Mouse (Mus musculus) intestine, embryonic 15.5 days (tissue): Measurements from ENCODE around the gene Arid5b. TPM values are rescaled to one million over a fixed set of nuclear protein-coding genes. Genes with fewer than 3 reads are reported as not detected.
A peak's percentile ranks its signal among the peaks of the same experiment; 100 is the strongest.

Source experiments
- ATAC-seq: fragments of 200-750 bp; cut with Nextera tagmentation; 2 replicates; pipeline ENCODE4 v1.8.0; 2017; ENCODE audit warnings: moderate TSS enrichment, moderate library complexity
- H3K27ac ChIP-seq: fragments of 300-500 bp; sonication (generic); 2 replicates; pipeline ENCODE4 v1.5.1; 2015; ENCODE audit warnings: mild to moderate bottlenecking, inconsistent platforms
- H3K27me3 ChIP-seq: fragments of 300-500 bp; sonication (generic); replicated peaks from 2 replicates; pipeline ENCODE4 v1.6.1; 2015; ENCODE audit warnings: inconsistent platforms
- H3K36me3 ChIP-seq: fragments of 300-500 bp; sonication (generic); 2 replicates; pipeline ENCODE4 v1.6.1; 2015; ENCODE audit warnings: inconsistent platforms
- H3K4me1 ChIP-seq: fragments of 300-500 bp; sonication (generic); replicated peaks from 2 replicates; pipeline ENCODE4 v1.6.1; 2015; ENCODE audit warnings: inconsistent platforms
- H3K4me2 ChIP-seq: fragments of 300-500 bp; sonication (generic); replicated peaks from 2 replicates; pipeline ENCODE4 v1.6.1; 2015; ENCODE audit warnings: mild to moderate bottlenecking, inconsistent platforms
- H3K4me3 ChIP-seq: fragments of 300-500 bp; sonication (generic); replicated peaks from 2 replicates; pipeline ENCODE4 v1.5.1; 2015; ENCODE audit warnings: inconsistent platforms
- H3K9ac ChIP-seq: fragments of 300-500 bp; sonication (generic); 2 replicates; pipeline ENCODE4 v1.6.1; 2015; ENCODE audit warnings: inconsistent platforms
- H3K9me3 ChIP-seq: fragments of 300-500 bp; sonication (generic); 2 replicates; pipeline ENCODE4 v1.6.1; 2016; ENCODE audit warnings: inconsistent platforms
- WGBS: fragments of 180-500 bp; shearing (Covaris S2); methylation state at CpG from one replicate; pipeline ENCODE4 v1.1.7; 2015; 5-methylcytosine and 5-hydroxymethylcytosine counted together
- polyA plus RNA-seq: library from polyadenylated mRNA; unstranded; fragments of >200 nt; fragmentation: Nextera tagmentation; extraction: Ambion mirVana; gene quantifications from 2 replicates; pipeline ENCODE4 v1.2.1, GENCODE M21; 2015

Gene Arid5b
- polyA plus RNA-seq, 1 experiment from 2014 or later, result 29.0 TPM

DNA sequence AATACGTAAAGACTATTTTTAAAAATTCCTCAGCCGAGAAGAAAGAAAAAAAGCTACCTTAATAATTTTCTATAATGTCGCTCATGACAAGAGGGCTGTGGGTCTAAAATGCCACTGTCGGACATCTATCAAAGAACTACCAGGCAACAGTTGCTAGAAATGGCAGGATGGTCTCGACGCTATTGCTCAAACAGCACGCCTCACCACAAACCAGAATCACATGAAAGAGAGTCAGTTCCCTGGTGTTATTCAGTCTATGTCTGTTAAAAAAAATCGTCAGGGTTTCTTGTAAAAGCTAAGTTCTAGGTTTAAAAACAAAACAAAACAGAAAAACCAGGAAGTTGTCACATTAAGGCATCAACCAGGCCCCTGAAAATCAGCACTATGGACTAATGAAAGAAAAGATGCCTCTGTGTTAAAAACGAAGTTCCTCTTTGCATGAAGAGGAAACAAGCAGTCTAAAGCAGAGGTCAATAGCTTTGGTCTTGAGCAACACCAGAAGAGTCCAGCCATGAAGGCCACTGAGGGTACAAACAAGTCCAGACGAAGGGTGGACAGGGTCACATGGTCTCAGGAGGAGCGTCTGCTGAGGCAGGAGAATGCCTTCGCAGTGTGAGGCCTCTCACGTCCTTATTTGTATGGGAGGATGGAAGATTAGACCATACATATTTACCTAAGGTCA is 37.6 kb downstream of the Arid5b start:
- ATAC-seq, result peak; percentile 61
- 75% methylated on average over 13 of the region's 13 CpGs for WGBS
- no peaks in the 10 kb centered on the region for H3K9me3 ChIP-seq
- no peak overlapping the region for H3K27ac ChIP-seq
- no peak overlapping the region for H3K4me3 ChIP-seq
- H3K27me3 ChIP-seq, result no peaks in the 10 kb centered on the region
- H3K9ac ChIP-seq, result no peak overlapping the region
- H3K4me1 ChIP-seq, result peaks cover 5% of the 10 kb centered on the region; the same call in 1 of the 2 replicates
- peaks cover 4% of the 10 kb centered on the region; the same call in 1 of the 2 replicates for H3K36me3 ChIP-seq
- H3K4me2 ChIP-seq, result no peak overlapping the region

DNA sequence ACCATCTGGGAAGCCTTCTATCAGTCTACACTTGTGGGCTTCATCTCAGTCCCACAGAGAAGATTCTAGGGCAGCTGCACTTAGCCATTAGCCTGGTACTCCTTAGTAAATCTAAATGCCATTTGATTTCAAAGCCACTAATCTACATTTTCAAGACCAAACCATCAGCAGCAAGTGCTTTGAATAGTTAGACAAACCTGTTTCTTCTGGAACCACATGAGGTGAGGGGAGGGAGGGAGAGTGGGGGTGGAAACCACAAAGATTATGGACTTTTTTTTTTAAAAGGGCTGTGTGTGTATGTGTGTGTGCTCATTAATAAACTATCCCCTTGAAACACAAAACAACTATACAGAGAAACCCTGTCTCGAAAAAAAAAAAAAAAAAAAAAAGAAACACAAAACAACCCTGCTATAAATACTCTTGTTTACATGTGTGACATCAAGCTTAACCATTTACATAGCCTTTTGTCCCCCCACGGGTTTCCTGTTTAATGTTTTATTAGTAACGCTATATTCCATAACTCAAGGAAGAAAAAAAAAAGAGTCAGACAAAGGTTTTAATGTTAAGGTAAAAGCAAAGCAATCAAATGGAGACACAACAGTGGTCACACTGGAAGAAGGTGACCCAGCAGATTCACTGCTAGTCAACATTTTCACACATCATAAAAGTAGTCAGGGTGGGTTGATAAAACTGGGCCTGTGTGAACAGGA is 38.3 kb downstream of the Arid5b start:
- H3K27me3 ChIP-seq, result no peaks in the 10 kb centered on the region
- no peak overlapping the region for H3K9ac ChIP-seq
- H3K36me3 ChIP-seq, result peaks cover 4% of the 10 kb centered on the region; the same call in 1 of the 2 replicates
- H3K4me2 ChIP-seq, result no peak overlapping the region
- no peaks in the 10 kb centered on the region for H3K9me3 ChIP-seq
- H3K4me1 ChIP-seq, result peaks cover 5% of the 10 kb centered on the region; the same call in 1 of the 2 replicates
- 53% methylated on average over 3 of the region's 3 CpGs for WGBS
- no peak overlapping the region for H3K27ac ChIP-seq
- ATAC-seq, result no peak
- H3K4me3 ChIP-seq, result no peak overlapping the region

DNA sequence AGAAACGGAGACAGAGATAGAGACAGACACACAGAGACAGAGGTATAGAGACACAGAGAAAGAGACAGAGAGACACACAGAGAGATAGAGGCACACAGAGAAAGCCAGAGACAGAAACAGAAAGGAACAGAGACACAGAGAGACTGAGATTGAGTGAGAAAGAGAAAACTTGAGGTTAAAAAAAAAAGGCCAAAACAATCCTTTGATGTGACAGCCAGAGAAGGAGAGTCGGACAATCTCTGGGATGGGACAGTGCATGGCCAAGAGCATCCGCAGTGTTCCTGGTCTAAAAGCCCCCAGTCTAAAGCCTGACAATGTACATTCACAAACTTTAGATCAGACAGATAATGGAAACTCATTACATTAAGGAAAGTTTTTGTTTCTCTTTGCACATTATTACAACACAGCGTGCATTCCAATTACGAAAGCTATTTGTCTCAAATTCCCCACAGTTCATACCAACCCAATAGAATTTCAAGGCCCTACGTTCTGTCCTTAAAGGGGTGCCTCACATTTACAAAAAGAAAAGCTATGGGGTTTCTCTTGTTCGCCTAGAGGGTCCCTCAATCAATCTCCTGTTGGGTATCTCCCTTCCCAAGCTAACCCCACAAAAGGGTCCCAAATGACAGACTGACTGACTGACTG is 39.0 kb downstream of the Arid5b start:
- H3K4me3 ChIP-seq, result no peak overlapping the region
- peaks cover 5% of the 10 kb centered on the region; the same call in 1 of the 2 replicates for H3K4me1 ChIP-seq
- no peaks in the 10 kb centered on the region for H3K27me3 ChIP-seq
- no peak for ATAC-seq
- peaks cover 4% of the 10 kb centered on the region; the same call in 1 of the 2 replicates for H3K36me3 ChIP-seq
- no peak overlapping the region for H3K9ac ChIP-seq
- WGBS, result 78% methylated on average over 7 of the region's 7 CpGs
- H3K4me2 ChIP-seq, result no peak overlapping the region
- no peak overlapping the region for H3K27ac ChIP-seq
- no peaks in the 10 kb centered on the region for H3K9me3 ChIP-seq

DNA sequence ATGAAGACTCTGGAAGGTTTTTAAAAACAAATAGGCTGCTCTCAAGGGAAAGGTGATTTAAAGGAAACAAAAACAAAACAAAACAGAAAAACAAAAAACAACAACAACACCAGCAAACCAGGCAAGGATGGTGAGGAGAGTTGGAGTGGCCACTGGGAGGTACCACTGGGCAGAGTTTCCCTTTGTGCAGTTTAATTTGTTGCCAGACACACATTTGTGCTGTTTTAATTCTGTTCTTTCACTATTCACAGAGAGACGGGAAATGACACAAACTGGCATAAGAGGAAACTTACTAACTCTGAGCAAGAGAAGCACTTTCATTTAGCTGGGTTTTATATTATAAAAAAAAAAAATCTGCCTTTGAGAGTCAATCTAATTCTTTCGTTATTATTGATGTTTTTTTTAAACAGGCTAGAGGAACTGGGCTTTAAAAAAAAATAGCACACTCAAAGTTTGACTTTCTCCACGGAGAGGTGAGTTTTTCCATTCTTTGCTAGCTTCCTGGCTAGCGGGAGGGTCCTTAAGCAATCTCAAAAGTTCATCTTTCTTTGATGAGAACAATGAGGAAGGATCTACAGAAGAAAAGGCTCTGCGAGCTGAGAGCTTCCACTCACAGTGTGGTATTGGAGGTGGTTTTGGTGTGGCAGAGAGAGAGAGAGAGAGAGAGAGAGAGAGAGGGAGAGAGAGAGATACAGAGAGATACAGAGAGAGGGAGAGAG is 39.7 kb downstream of the Arid5b start:
- no peaks in the 10 kb centered on the region for H3K27me3 ChIP-seq
- no peak for ATAC-seq
- no peak overlapping the region for H3K4me2 ChIP-seq
- no peaks in the 10 kb centered on the region for H3K9me3 ChIP-seq
- 45% methylated on average over 5 of the region's 5 CpGs for WGBS
- H3K27ac ChIP-seq, result no peak overlapping the region
- H3K4me3 ChIP-seq, result no peak overlapping the region
- H3K9ac ChIP-seq, result no peak overlapping the region
- peaks cover 4% of the 10 kb centered on the region; the same call in 1 of the 2 replicates for H3K36me3 ChIP-seq
- peaks cover 5% of the 10 kb centered on the region; the same call in 1 of the 2 replicates for H3K4me1 ChIP-seq

DNA sequence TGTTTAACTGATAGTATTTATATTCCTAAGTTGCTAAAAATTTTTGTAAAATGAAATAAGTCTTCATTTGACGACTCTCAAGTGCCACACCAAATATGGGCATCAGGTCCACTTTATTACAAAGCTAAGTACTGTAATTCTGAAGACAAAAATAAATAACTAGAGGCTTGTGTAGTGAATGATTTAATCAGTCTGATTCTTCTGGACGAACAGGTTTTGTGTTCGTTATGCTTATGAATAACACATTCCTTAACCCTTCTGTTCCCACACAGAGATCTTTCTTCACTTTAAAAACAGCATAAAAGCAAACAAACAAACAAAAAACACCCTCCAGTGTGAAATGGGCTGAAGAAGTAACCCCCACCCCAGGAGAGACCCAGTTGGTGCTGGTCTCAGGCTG is 40.4 kb downstream of the Arid5b start:
- Histone ChIP-seq H3K9ac (no peak overlapping the region), H3K27me3 (no peaks in the 10 kb centered on the region), H3K4me1 (peaks cover 5% of the 10 kb centered on the region; the same call in 1 of the 2 replicates), H3K4me3 (no peak overlapping the region), H3K27ac (no peak overlapping the region), H3K36me3 (peaks cover 4% of the 10 kb centered on the region; the same call in 1 of the 2 replicates), H3K4me2 (no peak overlapping the region), H3K9me3 (no peaks in the 10 kb centered on the region)
- WGBS, result 21% methylated on average over 3 of the region's 3 CpGs
- 0 out of 2 replicates have a peak, but pooled peaks have one; percentile 33 for ATAC-seq

DNA sequence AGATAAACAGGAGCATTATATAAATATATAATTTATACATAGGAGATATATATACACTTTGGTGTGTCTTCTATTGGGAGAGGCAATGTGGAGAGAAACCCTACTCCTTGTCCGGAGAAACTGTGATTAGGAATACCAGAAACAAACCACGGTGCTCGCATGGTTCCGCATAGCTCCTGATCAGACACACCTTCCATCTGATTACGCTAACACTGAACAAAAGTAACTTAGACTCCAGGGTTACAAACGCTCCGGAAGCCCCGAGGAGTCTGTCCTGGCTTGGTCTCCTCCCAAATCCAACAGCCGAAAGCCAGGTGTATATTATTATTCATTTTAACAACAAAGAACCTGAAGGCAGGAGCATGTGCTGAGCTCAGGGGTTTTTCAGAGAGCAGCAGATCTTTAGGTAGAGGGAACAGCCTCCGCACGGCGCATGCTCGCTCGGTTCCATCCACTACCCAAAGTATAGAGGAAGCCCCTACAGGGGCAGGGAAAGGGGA is 41.5 kb downstream of the Arid5b start:
- Histone ChIP-seq H3K36me3 (no peaks in the 10 kb centered on the region; the same call in 1 of the 2 replicates), H3K27me3 (no peaks in the 10 kb centered on the region), H3K4me3 (no peak overlapping the region), H3K9me3 (no peaks in the 10 kb centered on the region), H3K9ac (no peak overlapping the region), H3K4me1 (peaks cover 5% of the 10 kb centered on the region; the same call in 1 of the 2 replicates), H3K27ac (no peak overlapping the region), H3K4me2 (no peak overlapping the region)
- 73% methylated on average over 14 of the region's 14 CpGs for WGBS
- 0 out of 2 replicates have a peak, but pooled peaks have one; percentile 24 for ATAC-seq

DNA sequence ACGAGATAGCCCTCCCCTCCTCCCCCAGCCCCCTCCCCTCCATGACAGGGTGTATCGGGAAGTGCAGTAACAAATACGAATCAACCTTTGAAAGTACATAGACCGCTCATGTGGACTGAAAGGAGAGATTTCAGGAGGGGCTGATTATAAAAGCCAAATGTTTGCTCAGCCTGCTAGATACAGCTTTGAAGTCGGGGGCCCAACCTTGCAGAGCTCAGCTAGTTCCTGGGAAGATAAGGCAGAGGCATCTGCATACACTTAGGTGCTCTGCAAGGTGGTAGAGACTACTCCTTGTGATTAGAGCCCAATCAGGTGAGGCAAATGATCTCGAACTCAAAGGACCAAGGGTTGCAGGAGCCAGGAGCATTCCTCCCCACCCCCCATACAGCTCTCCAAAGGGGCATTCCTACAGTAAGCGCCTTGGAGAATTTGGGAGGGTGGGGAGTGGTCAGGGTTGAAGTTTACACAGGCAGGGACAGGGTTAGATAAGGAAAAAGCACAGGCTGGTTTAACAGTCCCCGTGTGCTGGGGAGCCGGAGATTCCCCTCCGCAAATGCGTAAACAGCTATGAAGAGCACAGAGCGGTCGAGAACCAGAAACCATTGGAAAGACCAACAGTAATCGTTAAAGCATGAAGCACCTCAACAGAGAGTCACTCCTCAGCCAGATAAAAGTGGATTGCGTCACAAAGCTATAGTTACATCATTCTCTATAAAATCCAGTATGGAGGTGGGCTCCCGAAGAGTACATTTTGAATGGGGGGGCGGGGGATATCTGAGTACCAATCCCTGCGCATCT is 47.0 kb downstream of the Arid5b start:
- 41% methylated on average over 18 of the region's 18 CpGs for WGBS
- Histone ChIP-seq H3K9me3 (no peaks in the 10 kb centered on the region), H3K4me2 (peak overlapping the region; percentile 34), H3K4me3 (0 out of 2 replicates have a peak overlapping the region, but pooled peaks have one; percentile 2), H3K9ac (no peak overlapping the region), H3K36me3 (peaks cover 3% of the 10 kb centered on the region; the same call in 1 of the 2 replicates), H3K27ac (peak overlapping the region; percentile 66), H3K4me1 (0 out of 2 replicates have a peak, but pooled peaks cover 2% of the 10 kb centered on the region), H3K27me3 (no peaks in the 10 kb centered on the region)
- ATAC-seq, result peak; percentile 94

DNA sequence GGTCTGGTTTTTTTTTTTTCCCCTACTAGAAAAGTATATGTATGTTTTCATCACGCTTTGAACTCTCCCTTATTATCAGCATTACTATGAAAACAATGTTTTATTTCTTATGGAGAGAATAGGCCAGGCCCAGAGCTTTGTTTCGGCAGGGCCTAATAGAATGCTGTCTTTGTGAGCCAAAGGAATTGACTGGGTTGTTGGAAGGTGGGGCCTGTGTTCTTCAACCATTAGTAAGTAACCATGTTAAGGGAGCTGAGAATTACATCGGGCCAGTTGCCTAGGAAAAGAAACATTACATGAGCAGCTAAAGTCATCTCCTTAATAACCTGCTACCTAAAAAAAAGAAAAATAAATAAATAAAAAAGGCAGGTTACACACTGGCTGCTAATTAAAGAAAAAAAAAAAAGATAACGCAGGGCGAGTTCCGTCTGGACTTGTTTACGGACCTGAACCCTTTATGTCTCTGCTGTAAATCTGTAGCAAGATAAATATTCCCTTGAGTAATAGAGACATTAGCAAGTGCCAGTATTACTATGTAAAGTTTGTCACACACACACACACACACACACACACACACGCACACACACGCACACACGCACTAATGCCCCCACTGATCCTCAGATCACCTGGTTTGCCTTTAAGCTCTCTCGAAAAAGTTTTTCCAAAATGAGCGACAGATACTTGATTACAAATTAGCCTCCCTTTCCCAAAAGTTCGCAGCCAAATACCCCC is 47.7 kb downstream of the Arid5b start:
- 51% methylated on average over 13 of the region's 13 CpGs for WGBS
- ATAC-seq, result peak; percentile 47
- H3K9me3 ChIP-seq, result no peaks in the 10 kb centered on the region
- H3K36me3 ChIP-seq, result peaks cover 3% of the 10 kb centered on the region; the same call in 1 of the 2 replicates
- no peaks in the 10 kb centered on the region for H3K27me3 ChIP-seq
- H3K27ac ChIP-seq, result peak overlapping the region; percentile 53
- H3K4me2 ChIP-seq, result peak overlapping the region; percentile 27
- H3K9ac ChIP-seq, result no peak overlapping the region
- no peak overlapping the region for H3K4me3 ChIP-seq
- H3K4me1 ChIP-seq, result 0 out of 2 replicates have a peak, but pooled peaks cover 2% of the 10 kb centered on the region

DNA sequence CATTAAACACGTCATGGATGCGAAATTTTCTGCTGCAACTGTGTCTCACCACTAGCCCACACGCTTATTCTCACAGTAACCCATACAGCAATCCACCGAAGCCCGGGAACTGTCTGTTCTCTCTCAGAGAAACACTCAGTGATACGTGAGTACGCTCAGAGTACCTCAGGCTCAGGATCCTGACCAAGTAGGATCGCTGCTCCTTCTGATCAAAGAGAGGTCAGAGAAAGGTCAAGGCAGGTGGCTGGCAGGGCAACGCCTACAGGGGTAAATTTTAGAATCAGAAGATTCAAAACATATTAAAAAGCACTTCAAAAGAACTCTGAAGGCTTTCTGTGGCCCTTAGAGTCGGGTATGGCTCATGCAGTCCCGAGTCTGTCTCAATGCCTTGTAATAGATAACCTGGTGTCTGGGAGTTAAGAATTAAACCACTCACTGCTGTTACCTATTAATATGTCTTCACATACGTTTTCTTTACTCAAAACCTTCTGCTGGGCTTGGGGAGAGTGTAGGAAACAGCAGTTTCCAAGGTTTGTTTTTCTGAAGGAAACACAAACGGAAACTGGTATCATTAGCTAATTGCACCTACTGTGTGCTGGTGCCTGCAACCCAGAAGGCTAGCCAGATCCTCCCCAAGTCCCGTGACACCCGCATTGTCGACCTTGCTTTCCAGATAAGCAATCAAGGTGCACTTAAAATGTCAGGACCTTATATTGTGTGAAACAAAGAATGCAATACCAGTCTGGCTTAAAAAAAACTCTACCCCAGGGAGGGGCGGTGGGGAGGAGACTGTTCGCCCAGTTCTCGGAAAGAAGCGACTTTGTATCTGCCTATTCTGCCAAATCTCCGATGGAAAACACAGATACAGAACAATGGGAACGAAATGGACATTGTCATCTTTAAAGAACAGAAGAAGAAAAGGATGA is 48.6 kb downstream of the Arid5b start:
- WGBS, result 56% methylated on average over 22 of the region's 22 CpGs
- Histone ChIP-seq H3K9me3 (no peaks in the 10 kb centered on the region), H3K4me2 (no peak overlapping the region), H3K9ac (no peak overlapping the region), H3K36me3 (peaks cover 3% of the 10 kb centered on the region; the same call in 1 of the 2 replicates), H3K4me1 (0 out of 2 replicates have a peak, but pooled peaks cover 2% of the 10 kb centered on the region), H3K27ac (peak overlapping the region; percentile 53), H3K27me3 (no peaks in the 10 kb centered on the region), H3K4me3 (no peak overlapping the region)
- no peak for ATAC-seq

DNA sequence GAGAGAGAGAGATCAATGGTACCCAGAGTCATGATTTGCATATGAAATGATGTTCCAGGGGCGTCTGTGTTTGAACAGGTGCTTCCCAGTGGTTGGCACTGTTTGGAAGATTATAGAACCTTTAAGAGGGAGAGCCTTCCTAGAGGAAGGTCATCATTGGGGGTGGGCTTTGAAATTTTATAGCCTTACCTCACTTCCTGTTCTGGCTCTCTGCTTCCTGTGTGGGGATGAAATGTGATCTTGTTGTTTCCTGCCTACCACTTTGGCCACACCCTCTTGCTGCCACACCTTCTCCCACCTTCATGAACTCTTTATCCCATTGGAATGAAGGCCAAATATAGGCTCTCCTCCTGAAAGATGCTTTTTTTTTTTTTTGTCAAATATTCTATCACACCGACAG is 55.9 kb downstream of the Arid5b start:
- 93% methylated on average over 2 of the region's 2 CpGs for WGBS
- H3K9ac ChIP-seq, result no peak overlapping the region

More for the DNA sequence above, 55.9 kb downstream of the Arid5b start:
- no peaks in the 10 kb centered on the region for H3K27me3 ChIP-seq
- no peak for ATAC-seq
- H3K36me3 ChIP-seq, result 0 out of 2 replicates have a peak, but pooled peaks cover 5% of the 10 kb centered on the region
- H3K4me2 ChIP-seq, result no peak overlapping the region
- no peak overlapping the region for H3K27ac ChIP-seq
- H3K4me3 ChIP-seq, result no peak overlapping the region
- H3K9me3 ChIP-seq, result no peaks in the 10 kb centered on the region
- H3K4me1 ChIP-seq, result peaks cover 9% of the 10 kb centered on the region; the same call in 1 of the 2 replicates
